Mouse (Mus musculus) adrenal gland, postnatal 36 days (tissue): ENCODE measurements around the gene Fkbp10. TPM values are rescaled to one million over a fixed set of nuclear protein-coding genes. Genes with fewer than 3 reads are reported as not detected.

Experiments
- DNase-seq, 2 experiments: peaks; one replicate each; pipeline ENCODE4 v3.0.0; 2021; ENCODE audit warnings: mixed read lengths in 1 of 2
- long read RNA-seq, 2 experiments: library from polyadenylated mRNA; stranded (forward); transcript quantifications; one replicate each; pipeline ENCODE4 v2.0.0; 2021; ENCODE audit warnings: borderline sequencing depth in 2 of 2
- total RNA-seq, 2 experiments: library from RNA; stranded (reverse); gene quantifications; 2 replicates each; pipeline ENCODE4 v1.2.3; 2021

The Fkbp10 gene
- total RNA-seq: 10 to 100 TPM; 23.7 to 27.2 TPM
- long read RNA-seq, experiment 1, transcript Fkbp10-201 (10 exons, 2,584 nt): major isoform, 26 of 29 reads
- long read RNA-seq, experiment 1, partial matches to known transcripts: 2 of 29 reads
- long read RNA-seq, experiment 1, other reads (novel, unspliced or antisense): 1 of 29 reads
- long read RNA-seq, experiment 2, transcript Fkbp10-201 (10 exons, 2,584 nt): major isoform, 9 of 13 reads
- long read RNA-seq, experiment 2, partial matches to known transcripts: 3 of 13 reads
- long read RNA-seq, experiment 2, other reads (novel, unspliced or antisense): 1 of 13 reads

- peak; percentile 75 to 83 for DNase-seq
Observed at GRCm38 (mm10) chr11:100414914-100415822, at the start of gene Fkbp10. TSS of gene Fkbp10 (plus strand) at chr11:100415697.

- DNase-seq: no peak
Observed at GRCm38 (mm10) chr11:100369145-100369544, 46.4 kb upstream of the Fkbp10 start.

DNA sequence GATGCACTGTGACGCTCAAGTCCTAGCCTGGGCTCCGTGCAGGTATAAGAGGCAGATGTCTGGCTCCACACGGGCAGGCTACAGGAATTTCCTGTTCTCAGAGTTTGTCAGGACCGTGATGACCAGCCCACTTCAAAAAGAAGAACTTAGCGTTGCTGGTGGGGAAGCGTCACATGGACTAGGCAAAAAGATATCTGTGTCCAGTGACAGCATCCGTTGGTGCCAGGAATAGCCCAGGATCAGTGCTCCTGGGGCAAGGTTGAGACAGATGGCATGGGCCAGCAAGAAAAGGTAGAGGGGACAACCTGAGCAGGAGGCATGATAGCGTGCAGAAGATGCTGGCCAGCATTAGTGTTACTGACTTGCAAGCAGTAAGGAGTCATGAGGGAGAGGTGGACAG is 45.7 kb upstream of the Fkbp10 start:
- no peak for DNase-seq

- no peak for DNase-seq
Observed at GRCm38 (mm10) chr11:100371981-100372558, 43.4 kb upstream of the Fkbp10 start.

- DNase-seq: no peak
Observed at GRCm38 (mm10) chr11:100375127-100375526, 40.4 kb upstream of the Fkbp10 start.

GRCm38 (mm10) chr11:100376005-100376404 is 39.5 kb upstream of the Fkbp10 start:
- no peak for DNase-seq

DNA sequence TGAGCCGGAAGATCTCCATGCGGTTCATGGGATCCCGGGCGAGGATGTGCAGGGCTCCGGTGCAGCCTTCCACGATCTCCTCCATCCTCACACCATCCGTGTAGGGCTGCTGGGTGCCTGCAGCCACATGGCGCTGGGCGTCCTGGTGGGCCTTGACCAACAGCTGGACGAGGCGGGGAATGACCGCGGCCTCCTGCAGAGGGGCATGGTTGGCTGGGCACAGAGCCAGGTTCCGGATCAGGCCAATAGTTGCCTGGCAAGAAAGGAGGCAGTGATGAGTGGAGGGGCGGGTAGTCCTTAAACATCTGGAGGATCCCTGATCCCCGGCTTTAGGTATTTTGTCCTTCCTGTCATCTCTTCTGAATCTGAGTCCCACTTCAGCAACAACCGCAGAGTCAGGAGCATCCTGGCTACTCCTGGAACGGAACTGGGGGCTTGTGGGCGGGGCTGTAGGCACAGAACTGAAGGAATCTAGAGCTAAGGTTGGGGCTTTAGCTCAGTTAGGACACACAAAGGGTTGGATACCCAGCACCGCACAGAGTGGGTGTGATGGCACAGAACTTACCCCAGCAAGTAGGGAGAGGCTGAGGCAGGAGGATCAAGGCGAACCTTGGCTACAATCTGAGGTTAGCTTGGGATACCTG is 38.6 kb upstream of the Fkbp10 start:
- DNase-seq: no peak

- DNase-seq: no peak
Observed at GRCm38 (mm10) chr11:100377989-100378388, 37.5 kb upstream of the Fkbp10 start.

GRCm38 (mm10) chr11:100378446-100378845 is 37.1 kb upstream of the Fkbp10 start:
- no peak for DNase-seq

GRCm38 (mm10) chr11:100379311-100379710 is 36.2 kb upstream of the Fkbp10 start:
- DNase-seq: no peak

- DNase-seq: no peak
Observed at GRCm38 (mm10) chr11:100382682-100383081, 32.8 kb upstream of the Fkbp10 start.

DNA sequence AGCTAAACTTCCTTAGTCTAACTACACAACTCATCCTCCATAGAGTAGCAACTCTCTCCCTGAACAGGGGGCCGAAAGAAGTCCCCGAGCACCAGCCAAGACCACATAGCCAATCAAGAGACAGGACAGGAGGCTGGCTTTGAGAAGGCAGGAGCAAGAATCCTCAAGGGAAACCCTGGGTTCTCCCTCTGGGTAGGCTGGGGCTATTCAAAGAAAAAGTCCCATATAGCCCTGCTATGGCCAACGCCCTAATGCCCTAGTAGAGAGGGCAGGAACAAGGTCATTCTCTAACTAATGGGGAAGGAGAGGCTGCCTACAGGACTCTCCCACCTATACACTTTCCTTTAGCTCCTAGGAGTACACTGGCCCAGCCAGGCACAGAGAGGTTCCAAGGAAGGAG is 30.5 kb upstream of the Fkbp10 start:
- no peak for DNase-seq

DNA sequence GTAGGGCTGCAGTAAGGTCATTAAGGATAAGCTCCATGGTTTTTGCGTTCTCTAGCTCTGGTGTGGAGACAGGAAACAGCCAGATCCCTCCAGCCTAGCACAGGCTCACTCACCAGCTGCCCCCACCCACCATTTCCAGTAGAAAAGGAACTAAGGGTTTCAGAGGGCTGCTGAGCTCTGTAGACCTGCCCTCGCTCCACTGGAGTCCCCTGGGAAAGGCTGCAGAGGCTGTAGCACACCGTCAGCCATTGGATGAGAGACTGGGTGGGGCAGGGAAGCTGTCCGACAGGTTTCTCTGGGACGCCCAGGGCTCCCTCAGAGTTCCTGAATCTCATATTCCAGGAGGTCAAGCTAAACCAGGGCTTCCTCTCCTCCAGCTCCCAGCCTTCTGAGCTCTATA is 28.9 kb upstream of the Fkbp10 start:
- DNase-seq: no peak

DNA sequence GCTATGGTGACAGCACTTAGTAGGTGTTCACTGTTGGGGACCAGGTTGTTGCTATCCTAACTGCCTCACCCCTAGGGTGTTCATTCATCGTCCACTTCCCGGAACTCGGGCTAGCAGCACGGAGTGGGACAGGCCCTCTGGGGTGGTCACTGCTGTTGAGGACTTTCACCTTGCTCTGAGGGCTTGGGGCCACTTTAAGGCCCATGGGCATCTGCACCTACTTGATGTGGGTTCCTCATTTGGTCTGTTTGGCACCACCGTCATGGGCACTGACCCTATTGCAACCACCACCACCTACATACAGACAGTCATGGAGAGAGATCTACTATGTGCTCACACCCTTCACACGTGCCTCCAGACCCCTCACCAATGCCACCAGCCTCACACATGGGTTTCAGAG is 28.4 kb upstream of the Fkbp10 start:
- DNase-seq: no peak

- DNase-seq: peak; percentile 41 to 59
Observed at GRCm38 (mm10) chr11:100387589-100388375, 27.7 kb upstream of the Fkbp10 start.

- peak; percentile 73 to 74 for DNase-seq
Observed at GRCm38 (mm10) chr11:100388588-100388987, 26.9 kb upstream of the Fkbp10 start.

DNA sequence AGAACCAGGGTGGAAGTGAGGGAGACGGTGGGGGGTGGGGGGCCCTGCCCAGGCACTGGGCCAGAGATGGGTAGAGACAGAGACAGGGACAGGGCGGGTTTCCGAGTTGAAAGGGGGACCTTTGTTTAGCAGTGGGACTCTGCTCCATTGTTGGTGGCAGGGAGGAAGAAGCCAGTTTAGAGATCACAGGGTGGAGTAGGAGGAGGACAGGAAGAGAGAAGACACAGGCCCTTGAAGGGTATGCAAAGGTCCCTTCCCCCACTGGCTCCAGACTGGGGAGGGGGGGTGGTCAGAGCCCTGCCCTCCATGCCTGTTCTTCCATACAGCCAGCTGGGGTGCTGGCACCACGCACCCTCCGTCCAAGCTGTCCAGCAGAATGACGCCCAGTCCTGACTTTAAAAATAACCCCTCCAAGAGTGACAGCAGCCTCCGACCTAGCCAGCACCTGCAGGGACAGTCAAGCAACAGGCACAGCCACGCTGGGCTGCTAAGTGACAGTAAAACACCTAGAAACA is 25.5 kb upstream of the Fkbp10 start:
- peak; percentile 49 to 69 for DNase-seq

DNA sequence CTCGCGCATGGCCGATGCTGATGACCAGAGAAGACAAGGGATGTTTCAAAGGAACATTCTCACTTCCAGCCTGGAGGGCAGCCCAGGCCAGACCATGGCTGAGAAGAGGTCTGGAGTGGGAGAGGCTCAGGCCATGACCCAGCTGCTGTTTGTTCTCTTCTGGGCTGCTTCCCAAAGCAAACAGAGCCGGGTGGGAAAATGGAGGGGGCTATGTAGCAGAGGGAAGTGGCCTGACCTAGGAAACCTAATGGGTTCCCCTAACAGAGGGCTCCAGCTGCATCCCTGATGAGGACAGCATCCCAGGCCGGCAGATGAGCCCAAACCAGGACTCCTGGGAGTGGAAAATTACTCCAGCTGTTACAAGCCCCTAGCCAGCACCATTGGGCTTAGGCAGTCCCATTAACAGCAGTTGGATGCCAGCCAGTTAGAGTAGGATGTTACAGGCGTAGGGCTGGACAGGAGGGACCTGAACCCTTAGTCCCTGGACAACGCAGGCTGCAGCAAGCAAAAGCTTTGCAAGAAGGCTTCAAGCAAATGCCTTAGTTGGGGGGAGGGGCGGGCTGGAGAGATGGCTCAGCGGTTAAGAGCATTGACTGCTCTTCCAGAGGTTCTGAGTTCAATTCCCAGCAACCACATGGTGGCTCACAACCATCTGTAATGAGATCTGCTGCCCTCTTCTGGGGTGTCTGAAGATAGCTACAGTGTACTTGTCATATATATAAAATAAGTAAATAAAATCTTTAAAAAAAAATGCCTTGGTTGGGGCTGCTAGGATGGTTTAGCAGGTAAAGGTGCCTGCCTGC is 24.2 kb upstream of the Fkbp10 start:
- peak; percentile 58 to 76 for DNase-seq

GRCm38 (mm10) chr11:100391884-100392345 is 23.6 kb upstream of the Fkbp10 start:
- no peak for DNase-seq

DNA sequence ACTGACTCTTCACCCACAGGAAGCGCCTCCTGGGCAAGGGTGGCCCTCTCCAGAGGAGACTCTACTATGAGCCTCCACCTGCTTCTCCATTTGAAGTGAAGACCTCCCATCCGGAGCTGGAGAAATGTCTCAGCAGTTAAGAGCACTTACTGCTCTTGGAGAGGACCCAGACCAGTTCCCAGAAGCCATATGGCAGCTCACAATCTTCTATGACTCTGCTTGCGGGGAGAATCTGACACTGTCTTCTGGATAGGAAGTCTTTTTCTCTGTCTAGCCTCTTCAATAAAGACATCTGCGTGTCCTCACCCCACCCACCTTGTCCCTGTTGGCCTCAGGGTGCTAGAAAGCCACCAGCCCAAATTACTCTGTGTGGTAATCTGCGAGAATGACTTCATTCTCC is 22.5 kb upstream of the Fkbp10 start:
- DNase-seq: no peak
